Mouse (Mus musculus) regulatory T cell (primary cell): ENCODE results near the gene Evi5.

ENCODE experiments used
- in situ Hi-C: fragments of 300-600 bp; cut with MboI, MseI; formaldehyde crosslinking; loops from one replicate; pipeline ENCODE4 v1.15.1; 2025; ENCODE audit warnings: high pct_unique_total_duplicates

Evi5 gene

GRCm38 (mm10) chr5:107719209-107719608, 155.7 kb downstream of the Evi5 start:
- in situ Hi-C loops: no loop called here

- in situ Hi-C loops: no loop called here
Measured at GRCm38 (mm10) chr5:107717871-107718361, 157.0 kb downstream of the Evi5 start.

- in situ Hi-C loops: no loop called here
Measured at GRCm38 (mm10) chr5:107711689-107712088, 163.2 kb downstream of the Evi5 start.

- in situ Hi-C loops: no loop called here
Measured at GRCm38 (mm10) chr5:107708124-107708797, 166.6 kb downstream of the Evi5 start.

GRCm38 (mm10) chr5:107706262-107706661, 168.6 kb downstream of the Evi5 start:
- in situ Hi-C loops: no loop called here

- in situ Hi-C loops: no loop called here
Measured at GRCm38 (mm10) chr5:107705756-107706155, 169.2 kb downstream of the Evi5 start.

- in situ Hi-C loops: loop anchor here (5.0 kb wide), 1 partner anchor 46 kb away; no protein-coding TSS in a partner anchor
Measured at GRCm38 (mm10) chr5:107703207-107703763, 171.6 kb downstream of the Evi5 start.

- in situ Hi-C loops: loop anchor here (5.0 kb wide), 1 partner anchor 44 kb away; no protein-coding TSS in a partner anchor
Measured at GRCm38 (mm10) chr5:107701658-107702057, 173.2 kb downstream of the Evi5 start.

GRCm38 (mm10) chr5:107700873-107701272, 174.0 kb downstream of the Evi5 start:
- in situ Hi-C loops: loop anchor here (5.0 kb wide), 1 partner anchor 44 kb away; no protein-coding TSS in a partner anchor

- in situ Hi-C loops: no loop called here
Measured at GRCm38 (mm10) chr5:107698888-107699287, 176.0 kb downstream of the Evi5 start.

GRCm38 (mm10) chr5:107695019-107695418, 179.9 kb downstream of the Evi5 start:
- in situ Hi-C loops: no loop called here
